Comparison of ENCODE assay signal across 8 mouse cellular contexts in genomic region chr11:98837231-98837704, GRCm38 (mm10). TPM values are rescaled to one million over a fixed set of nuclear protein-coding genes. Genes with fewer than 3 reads are reported as not detected.
A peak's percentile ranks its signal among the peaks of the same experiment; 100 is the strongest.
DNase-seq lines count a peak whose midpoint lies in the region; ATAC-seq and TF ChIP-seq lines count a peak whose summit lies in the region.

No protein-coding gene starts in this region.

- in situ Hi-C loops in ES-E14 (cut with MboI; ENCODE audit: low sequenced_read_pairs in 2 of 2, unreplicated experiment in 2 of 2): no loop called here

- DNase-seq in heart, postnatal 14 days: no peak
- no peak for DNase-seq in ES-E14 (ENCODE audit: low read depth, low spot score)
- peak; percentile 48 for DNase-seq in limb, embryonic 11.5 days (ENCODE audit: low spot score)
- DNase-seq in urinary bladder, postnatal 36 days (ENCODE audit: low spot score in 2 of 2): no peak

- no peak for ATAC-seq in heart, embryonic 14.5 days (ENCODE audit: insufficient number of reproducible peaks, insufficient read depth, low FRiP score, low read depth)
- ATAC-seq in embryonic facial prominence, embryonic 15.5 days (ENCODE audit: insufficient number of reproducible peaks, low FRiP score, low TSS enrichment, low read depth): no peak
- ATAC-seq in limb, embryonic 11.5 days (ENCODE audit: insufficient number of reproducible peaks, low FRiP score, low TSS enrichment, low read depth): 0 out of 2 replicates have a peak, but pooled peaks have one; percentile 4
- ATAC-seq in inflammation-experienced regulatory T-cells, adult 6 months: no peak

- peak overlapping the region; percentile 77 for H3K9ac ChIP-seq in heart, embryonic 14.5 days (ENCODE audit: low read length)
- H3K9ac ChIP-seq in ES-E14 (ENCODE audit: insufficient read depth, low read depth, low read length, poor library complexity, severe bottlenecking): no peak overlapping the region
- peak overlapping the region; percentile 61 for H3K9ac ChIP-seq in embryonic facial prominence, embryonic 15.5 days
- H3K9ac ChIP-seq in limb, embryonic 11.5 days (ENCODE audit: low read length): peak overlapping the region; percentile 71

- peak overlapping the region; percentile 71 to 72; a peak in 3 of 4 replicates for H3K4me3 ChIP-seq in heart, embryonic 14.5 days (ENCODE audit: control insufficient read depth in 1 of 2, insufficient read depth in 1 of 2, low read depth in 1 of 2, low read length in 2 of 2)
- H3K4me3 ChIP-seq in ES-E14 (ENCODE audit: insufficient read depth in 1 of 2, low read depth in 1 of 2, low read length in 2 of 2, poor library complexity in 1 of 2, severe bottlenecking in 1 of 2): peak overlapping the region; percentile 87 to 98
- H3K4me3 ChIP-seq in embryonic facial prominence, embryonic 15.5 days (replicated peaks): peak overlapping the region; percentile 75
- peak overlapping the region; percentile 68 for H3K4me3 ChIP-seq in limb, embryonic 11.5 days (ENCODE audit: low read depth, low read length)
- H3K4me3 ChIP-seq in olfactory bulb, adult 2 months (ENCODE audit: insufficient read depth, low read depth, low read length): peak overlapping the region; percentile 66

- intact Hi-C loops in heart, postnatal 14 days (cut with DNase I): no loop called here

- H3K36me3 ChIP-seq in heart, embryonic 14.5 days (ENCODE audit: control insufficient read depth, insufficient read depth, low read length): peaks cover 25% of the 10 kb centered on the region
- peaks cover 4% of the 10 kb centered on the region for H3K36me3 ChIP-seq in ES-E14 (ENCODE audit: control insufficient read depth, insufficient read depth, low read length, poor library complexity, severe bottlenecking)
- peaks cover 26% of the 10 kb centered on the region for H3K36me3 ChIP-seq in embryonic facial prominence, embryonic 15.5 days
- peaks cover 13% of the 10 kb centered on the region; the same call in 1 of the 2 replicates for H3K36me3 ChIP-seq in limb, embryonic 11.5 days (ENCODE audit: control insufficient read depth, insufficient read depth, low read length)

- H3K4me2 ChIP-seq in heart, embryonic 14.5 days (ENCODE audit: low read length): peak overlapping the region; percentile 99
- peak overlapping the region; percentile 97 for H3K4me2 ChIP-seq in embryonic facial prominence, embryonic 15.5 days (replicated peaks)
- peak overlapping the region; percentile 99 for H3K4me2 ChIP-seq in limb, embryonic 11.5 days (ENCODE audit: low read depth, severe bottlenecking)

- H3K9me3 ChIP-seq in heart, embryonic 14.5 days (ENCODE audit: control insufficient read depth, low read length): no peaks in the 10 kb centered on the region
- H3K9me3 ChIP-seq in ES-E14 (ENCODE audit: control insufficient read depth, insufficient read depth, low read depth, low read length): no peaks in the 10 kb centered on the region
- H3K9me3 ChIP-seq in embryonic facial prominence, embryonic 15.5 days (replicated peaks): no peaks in the 10 kb centered on the region
- H3K9me3 ChIP-seq in limb, embryonic 11.5 days (ENCODE audit: control insufficient read depth, low read length): no peaks in the 10 kb centered on the region

- WGBS in heart, embryonic 14.5 days: 3% methylated on average over 24 of the region's 29 CpGs
- 2% methylated on average over 20 of the region's 29 CpGs for WGBS in embryonic facial prominence, embryonic 15.5 days
- WGBS in limb, embryonic 11.5 days: 2% methylated on average over 26 of the region's 29 CpGs
- WGBS in olfactory bulb, adult 2 months: 2% methylated on average over 29 of the region's 29 CpGs

- peaks cover 15% of the 10 kb centered on the region for H3K27me3 ChIP-seq in heart, embryonic 14.5 days (ENCODE audit: control insufficient read depth, insufficient read depth, low read length)
- peaks cover 9% of the 10 kb centered on the region; the same call in 1 of the 2 replicates for H3K27me3 ChIP-seq in embryonic facial prominence, embryonic 15.5 days
- H3K27me3 ChIP-seq in limb, embryonic 11.5 days (ENCODE audit: control insufficient read depth, insufficient read depth, low read length): peaks cover 12% of the 10 kb centered on the region

- no peak for TF ChIP-seq POLR2A in olfactory bulb, adult 2 months (IDR thresholded peaks at IDR 0.05; ENCODE audit: insufficient read depth, low read depth, low read length)

- peaks cover 0 to 13% of the 10 kb centered on the region in 2 experiments; a peak in 3 of 4 replicates for H3K4me1 ChIP-seq in heart, embryonic 14.5 days (ENCODE audit: control insufficient read depth in 2 of 2, insufficient read depth in 2 of 2, low read length in 2 of 2)
- H3K4me1 ChIP-seq in ES-E14 (ENCODE audit: control insufficient read depth in 2 of 2, insufficient read depth in 2 of 2, low read length in 2 of 2, poor library complexity in 1 of 2): peaks cover 7 to 21% of the 10 kb centered on the region in 2 experiments; a peak in 3 of 4 replicates
- peaks cover 43% of the 10 kb centered on the region for H3K4me1 ChIP-seq in embryonic facial prominence, embryonic 15.5 days
- H3K4me1 ChIP-seq in limb, embryonic 11.5 days (ENCODE audit: control insufficient read depth, insufficient read depth, low read length): peaks cover 7% of the 10 kb centered on the region; the same call in 1 of the 2 replicates
- H3K4me1 ChIP-seq in olfactory bulb, adult 2 months (ENCODE audit: control insufficient read depth, insufficient read depth, low read length): peaks cover 28% of the 10 kb centered on the region

- H3K27ac ChIP-seq in heart, embryonic 14.5 days (replicated peaks in 1 of 2; ENCODE audit: control insufficient read depth in 1 of 2, insufficient read depth in 1 of 2, low read depth in 2 of 2, low read length in 2 of 2): no peak overlapping the region
- no peak overlapping the region for H3K27ac ChIP-seq in ES-E14 (ENCODE audit: insufficient read depth, low read depth, low read length, poor library complexity, severe bottlenecking)
- H3K27ac ChIP-seq in embryonic facial prominence, embryonic 15.5 days (replicated peaks): peak overlapping the region; percentile 81
- no peak overlapping the region for H3K27ac ChIP-seq in limb, embryonic 11.5 days (replicated peaks; ENCODE audit: low read depth, low read length)
- H3K27ac ChIP-seq in olfactory bulb, adult 2 months (ENCODE audit: insufficient read depth, low read depth, low read length): no peak overlapping the region

- no peak for TF ChIP-seq CTCF in olfactory bulb, adult 2 months (IDR thresholded peaks at IDR 0.05; ENCODE audit: insufficient read depth, low read depth, low read length)

TF ChIP-seq in ES-E14, 5 proteins besides CTCF, POLR2A, EP300 and RAD21:
- no peak for TF ChIP-seq MAFK (IDR thresholded peaks at IDR 0.05; ENCODE audit: insufficient read depth, low read depth, low read length)
- TF ChIP-seq CHD2 (IDR thresholded peaks at IDR 0.05; ENCODE audit: low read depth, low read length): no peak
- TF ChIP-seq ZC3H11A (IDR thresholded peaks at IDR 0.05; ENCODE audit: borderline replicate concordance, low read depth, low read length): no peak
- TF ChIP-seq ZNF384 (IDR thresholded peaks at IDR 0.05; ENCODE audit: low read depth, low read length): no peak
- no peak for TF ChIP-seq HCFC1 (IDR thresholded peaks at IDR 0.05; ENCODE audit: borderline replicate concordance, insufficient read depth, low read length)

RNA-seq across cellular contexts. Expression of gene Rapgefl1, which starts 0.7 kb away (rescaled TPM):
- 0.82 and 0.95 TPM in 2 replicates for polyA plus RNA-seq in heart, embryonic 14.5 days (2014; fragmentation: Nextera tagmentation; extraction: Ambion mirVana)
- 1 to 10 TPM in 1 of 2 experiments, under 1 TPM in 1; 0.61 to 1.0 TPM for total RNA-seq in heart, postnatal 14 days (2021)
- 0.98 and 1.4 TPM in 2 replicates for total RNA-seq in ES-E14 (2012; rRNA removed)
- polyA plus RNA-seq in embryonic facial prominence, embryonic 15.5 days (2015; fragmentation: Nextera tagmentation; extraction: Ambion mirVana): 13.0 and 13.9 TPM in 2 replicates
- 2.2 and 2.8 TPM in 2 replicates for polyA plus RNA-seq in limb, embryonic 11.5 days (2014; fragmentation: Nextera tagmentation; extraction: Ambion mirVana)
- polyA plus RNA-seq in olfactory bulb, adult 2 months (2012; ENCODE audit: insufficient read depth, insufficient read length, low replicate concordance, missing spikeins): 182 TPM in 1 of 2 replicates, not detected in the other
- polyA plus RNA-seq in inflammation-experienced regulatory T-cells, adult 6 months (2017; shearing (Covaris generic)): under 1 TPM in 2 of 3 experiments, not detected in 1; 0.32 to 0.63 TPM

RNA-seq across cellular contexts. Expression of gene Wipf2, which starts 26.2 kb away (rescaled TPM):
- polyA plus RNA-seq in heart, embryonic 14.5 days (2014; fragmentation: Nextera tagmentation; extraction: Ambion mirVana): 3.1 and 3.2 TPM in 2 replicates
- 10 to 100 TPM in 1 of 2 experiments, 1 to 10 TPM in 1; 8.2 to 10.6 TPM for total RNA-seq in heart, postnatal 14 days (2021)
- total RNA-seq in ES-E14 (2012; rRNA removed): 4.7 and 5.8 TPM in 2 replicates
- polyA plus RNA-seq in embryonic facial prominence, embryonic 15.5 days (2015; fragmentation: Nextera tagmentation; extraction: Ambion mirVana): 4.8 and 5.3 TPM in 2 replicates
- polyA plus RNA-seq in limb, embryonic 11.5 days (2014; fragmentation: Nextera tagmentation; extraction: Ambion mirVana): 6.3 and 7.4 TPM in 2 replicates
- polyA plus RNA-seq in olfactory bulb, adult 2 months (2012; ENCODE audit: insufficient read depth, insufficient read length, low replicate concordance, missing spikeins): not detected in 2 replicates
- polyA plus RNA-seq in inflammation-experienced regulatory T-cells, adult 6 months (2017; shearing (Covaris generic)): 10 to 100 TPM; 10.4 to 15.1 (median 14.2) TPM

RNA-seq across cellular contexts. Expression of gene Casc3, which starts 32.6 kb away (rescaled TPM):
- 22.6 and 22.9 TPM in 2 replicates for polyA plus RNA-seq in heart, embryonic 14.5 days (2014; fragmentation: Nextera tagmentation; extraction: Ambion mirVana)
- 10 to 100 TPM; 23.6 to 25.0 TPM for total RNA-seq in heart, postnatal 14 days (2021)
- 11.7 and 14.6 TPM in 2 replicates for total RNA-seq in ES-E14 (2012; rRNA removed)
- 37.0 and 42.2 TPM in 2 replicates for polyA plus RNA-seq in embryonic facial prominence, embryonic 15.5 days (2015; fragmentation: Nextera tagmentation; extraction: Ambion mirVana)
- 44.9 and 51.1 TPM in 2 replicates for polyA plus RNA-seq in limb, embryonic 11.5 days (2014; fragmentation: Nextera tagmentation; extraction: Ambion mirVana)
- polyA plus RNA-seq in olfactory bulb, adult 2 months (2012; ENCODE audit: insufficient read depth, insufficient read length, low replicate concordance, missing spikeins): not detected in 2 replicates
- polyA plus RNA-seq in inflammation-experienced regulatory T-cells, adult 6 months (2017; shearing (Covaris generic)): 10 to 100 TPM in 2 of 3 experiments, 1 to 10 TPM in 1; 8.7 to 14.8 (median 11.6) TPM

RNA-seq across cellular contexts. Expression of gene Msl1, which starts 42.0 kb away (rescaled TPM):
- polyA plus RNA-seq in heart, embryonic 14.5 days (2014; fragmentation: Nextera tagmentation; extraction: Ambion mirVana): 13.3 and 15.3 TPM in 2 replicates
- total RNA-seq in heart, postnatal 14 days (2021): 10 to 100 TPM; 71.2 to 71.8 TPM
- total RNA-seq in ES-E14 (2012; rRNA removed): 18.3 and 27.1 TPM in 2 replicates
- polyA plus RNA-seq in embryonic facial prominence, embryonic 15.5 days (2015; fragmentation: Nextera tagmentation; extraction: Ambion mirVana): 28.7 and 30.4 TPM in 2 replicates
- 24.6 and 25.6 TPM in 2 replicates for polyA plus RNA-seq in limb, embryonic 11.5 days (2014; fragmentation: Nextera tagmentation; extraction: Ambion mirVana)
- polyA plus RNA-seq in olfactory bulb, adult 2 months (2012; ENCODE audit: insufficient read depth, insufficient read length, low replicate concordance, missing spikeins): 206 and 252 TPM in 2 replicates
- 10 to 100 TPM; 16.7 to 26.3 (median 20.4) TPM for polyA plus RNA-seq in inflammation-experienced regulatory T-cells, adult 6 months (2017; shearing (Covaris generic))
